Mouse (Mus musculus) hindbrain, embryonic 11.5 days (tissue): Measurements from ENCODE around the gene Nosip. TPM values are rescaled to one million over a fixed set of nuclear protein-coding genes. Genes with fewer than 3 reads are reported as not detected.

Source experiments
- ATAC-seq: fragments of 200-750 bp; cut with Nextera tagmentation; 2 replicates; pipeline ENCODE4 v1.8.0; 2017; ENCODE audit warnings: mild to moderate bottlenecking, moderate TSS enrichment, moderate library complexity; ENCODE audit not compliant: low FRiP score
- DNase-seq: peaks from one replicate; pipeline ENCODE4 v3.0.0-alpha.2; 2015; ENCODE audit warnings: low spot score
- H3K27ac ChIP-seq: fragments of 300-500 bp; sonication (generic); 2 replicates; pipeline ENCODE4 v1.5.1; 2014; ENCODE audit warnings: mild to moderate bottlenecking, low read depth, low read length
- H3K27me3 ChIP-seq: fragments of 300-500 bp; sonication (generic); 2 replicates; pipeline ENCODE4 v1.6.1; 2014; ENCODE audit warnings: mild to moderate bottlenecking, low read length, moderate library complexity, mixed read lengths; ENCODE audit not compliant: control insufficient read depth, insufficient read depth
- H3K36me3 ChIP-seq: fragments of 300-500 bp; sonication (generic); 2 replicates; pipeline ENCODE4 v1.6.1; 2014; ENCODE audit warnings: mild to moderate bottlenecking, low read length, moderate library complexity, mixed read lengths; ENCODE audit not compliant: control insufficient read depth, insufficient read depth
- H3K4me1 ChIP-seq: fragments of 300-500 bp; sonication (generic); replicated peaks from 2 replicates; pipeline ENCODE4 v1.6.1; 2014; ENCODE audit warnings: low read length, mixed read lengths; ENCODE audit not compliant: control insufficient read depth, insufficient read depth
- H3K4me2 ChIP-seq: fragments of 300-500 bp; sonication (generic); replicated peaks from 2 replicates; pipeline ENCODE4 v1.6.1; 2014; ENCODE audit warnings: mild to moderate bottlenecking, low read depth, low read length
- H3K4me3 ChIP-seq: fragments of 300-500 bp; sonication (generic); 2 replicates; pipeline ENCODE4 v1.5.1; 2014; ENCODE audit warnings: low read depth, low read length
- H3K9ac ChIP-seq: fragments of 300-500 bp; sonication (generic); 2 replicates; pipeline ENCODE4 v1.6.1; 2014; ENCODE audit warnings: low read depth, low read length
- H3K9me3 ChIP-seq: fragments of 300-500 bp; sonication (generic); 2 replicates; pipeline ENCODE4 v1.6.1; 2016; ENCODE audit warnings: low read length; ENCODE audit not compliant: control insufficient read depth
- WGBS: fragments of 180-500 bp; shearing (Covaris S2); extraction: QIAGEN DNeasy Blood & Tissue Kit; methylation state at CpG from one replicate; pipeline ENCODE4 v1.1.7; 2014; 5-methylcytosine and 5-hydroxymethylcytosine counted together
- polyA plus RNA-seq: library from polyadenylated mRNA; unstranded; fragments of >200 nt; fragmentation: Nextera tagmentation; extraction: Ambion mirVana; gene quantifications from 2 replicates; pipeline ENCODE4 v1.2.1, GENCODE M21; 2014

The Nosip gene
- polyA plus RNA-seq, 1 experiment from 2014 or later: 58.2 TPM

DNA sequence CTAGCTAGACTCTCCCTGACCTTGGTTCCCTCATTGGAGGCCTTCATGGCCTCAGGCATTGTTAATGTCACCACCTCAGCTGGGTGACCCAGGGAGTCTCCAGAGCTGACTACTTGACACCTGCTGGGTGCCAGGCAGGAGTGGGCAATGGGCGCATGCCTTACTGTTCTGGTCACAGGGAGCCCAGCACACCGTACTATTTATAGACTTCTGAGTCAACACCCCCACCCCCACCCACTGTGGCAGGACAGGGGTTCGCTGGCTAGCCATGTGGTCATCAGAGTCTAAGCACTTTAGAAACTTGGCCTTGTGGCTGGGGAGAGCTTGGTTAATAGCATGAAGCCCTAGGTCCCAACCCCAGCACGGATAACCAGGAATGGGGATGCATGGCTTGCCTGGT is 13.2 kb downstream of the Nosip start:
- no peak for DNase-seq
- 84% methylated on average over 4 of the region's 4 CpGs for WGBS
- H3K9ac ChIP-seq: no peak overlapping the region
- no peak overlapping the region for H3K4me3 ChIP-seq
- ATAC-seq: no peak
- H3K9me3 ChIP-seq: no peaks in the 10 kb centered on the region
- H3K4me2 ChIP-seq: no peak overlapping the region
- no peaks in the 10 kb centered on the region; the same call in 1 of the 2 replicates for H3K4me1 ChIP-seq
- H3K27ac ChIP-seq: no peak overlapping the region
- no peaks in the 10 kb centered on the region for H3K27me3 ChIP-seq
- 0 out of 2 replicates have a peak, but pooled peaks cover 2% of the 10 kb centered on the region for H3K36me3 ChIP-seq

DNA sequence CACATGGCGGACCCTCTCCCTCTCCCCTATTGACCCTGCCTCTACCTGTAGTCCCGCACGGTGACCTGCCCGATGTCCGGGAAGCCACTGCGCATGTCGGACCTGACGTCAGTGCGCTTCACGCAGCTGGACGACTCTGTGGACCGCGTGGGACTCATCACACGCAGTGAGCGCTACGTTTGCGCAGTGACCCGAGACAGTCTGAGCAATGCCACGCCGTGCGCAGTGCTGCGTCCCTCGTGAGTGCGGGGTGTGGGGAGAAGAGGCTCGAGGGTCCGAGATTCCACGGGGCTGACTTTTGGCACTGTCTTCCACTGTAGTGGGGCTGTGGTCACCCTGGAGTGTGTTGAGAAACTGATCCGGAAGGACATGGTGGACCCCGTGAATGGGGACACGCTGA is 14.3 kb downstream of the Nosip start:
- H3K36me3 ChIP-seq: 0 out of 2 replicates have a peak, but pooled peaks cover 2% of the 10 kb centered on the region
- no peak overlapping the region for H3K27ac ChIP-seq
- no peak overlapping the region for H3K9ac ChIP-seq
- no peaks in the 10 kb centered on the region; the same call in 1 of the 2 replicates for H3K4me1 ChIP-seq
- DNase-seq: no peak
- H3K9me3 ChIP-seq: no peaks in the 10 kb centered on the region
- H3K4me3 ChIP-seq: no peak overlapping the region
- 88% methylated on average over 30 of the region's 30 CpGs for WGBS
- H3K27me3 ChIP-seq: no peaks in the 10 kb centered on the region
- no peak for ATAC-seq
- H3K4me2 ChIP-seq: no peak overlapping the region

DNA sequence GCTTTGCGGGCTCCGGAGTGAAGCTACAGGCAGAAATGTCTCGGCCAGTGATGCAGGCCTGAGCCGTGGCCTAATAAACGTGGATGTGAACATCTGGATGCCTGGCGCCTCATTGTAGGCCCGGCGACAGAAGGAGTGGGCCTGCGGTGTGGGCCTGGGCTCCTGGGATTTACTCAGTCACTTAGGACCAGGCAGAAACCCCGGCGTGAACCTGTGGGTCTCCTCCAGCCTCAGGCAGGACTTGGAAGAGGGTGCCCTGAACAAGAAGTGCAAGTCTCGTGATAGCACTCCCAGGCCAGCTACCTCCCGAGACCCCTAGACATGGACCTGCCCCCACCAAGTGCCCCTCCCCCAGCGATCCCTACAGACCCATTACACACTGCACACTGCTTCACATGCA is 15.1 kb downstream of the Nosip start:
- no peak overlapping the region for H3K27ac ChIP-seq
- 92% methylated on average over 14 of the region's 14 CpGs for WGBS
- 0 out of 2 replicates have a peak, but pooled peaks cover 2% of the 10 kb centered on the region for H3K36me3 ChIP-seq
- no peak for DNase-seq
- no peak for ATAC-seq
- no peaks in the 10 kb centered on the region; the same call in 1 of the 2 replicates for H3K4me1 ChIP-seq
- H3K4me2 ChIP-seq: no peak overlapping the region
- no peaks in the 10 kb centered on the region for H3K27me3 ChIP-seq
- no peak overlapping the region for H3K4me3 ChIP-seq
- H3K9me3 ChIP-seq: no peaks in the 10 kb centered on the region
- H3K9ac ChIP-seq: no peak overlapping the region

DNA sequence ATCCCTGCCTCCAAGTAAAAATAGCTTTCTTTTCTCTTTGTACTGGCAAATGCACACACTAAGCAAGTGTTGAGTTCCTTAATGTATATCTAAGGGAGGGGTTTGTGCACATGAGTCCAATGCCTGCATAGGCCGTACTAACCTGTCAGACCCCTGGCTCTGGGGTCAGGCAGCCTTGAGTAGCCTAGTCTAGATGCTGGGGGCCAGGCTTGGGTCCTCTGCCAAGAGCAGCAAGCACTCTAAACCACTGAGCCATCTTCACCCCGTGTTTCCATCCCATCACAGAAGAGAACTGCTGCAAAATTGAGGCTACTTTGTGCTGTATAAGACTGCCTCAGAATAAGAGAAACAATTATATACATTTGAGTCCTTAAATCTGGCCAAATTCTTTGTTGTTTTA is 15.6 kb downstream of the Nosip start:
- Histone ChIP-seq H3K4me3 (no peak overlapping the region), H3K27ac (no peak overlapping the region), H3K27me3 (no peaks in the 10 kb centered on the region), H3K9ac (no peak overlapping the region), H3K4me2 (no peak overlapping the region), H3K4me1 (no peaks in the 10 kb centered on the region; the same call in 1 of the 2 replicates), H3K9me3 (no peaks in the 10 kb centered on the region), H3K36me3 (0 out of 2 replicates have a peak, but pooled peaks cover 2% of the 10 kb centered on the region)
- no peak for ATAC-seq
- no peak for DNase-seq
- WGBS: 94% methylated on average over 2 of the region's 2 CpGs

DNA sequence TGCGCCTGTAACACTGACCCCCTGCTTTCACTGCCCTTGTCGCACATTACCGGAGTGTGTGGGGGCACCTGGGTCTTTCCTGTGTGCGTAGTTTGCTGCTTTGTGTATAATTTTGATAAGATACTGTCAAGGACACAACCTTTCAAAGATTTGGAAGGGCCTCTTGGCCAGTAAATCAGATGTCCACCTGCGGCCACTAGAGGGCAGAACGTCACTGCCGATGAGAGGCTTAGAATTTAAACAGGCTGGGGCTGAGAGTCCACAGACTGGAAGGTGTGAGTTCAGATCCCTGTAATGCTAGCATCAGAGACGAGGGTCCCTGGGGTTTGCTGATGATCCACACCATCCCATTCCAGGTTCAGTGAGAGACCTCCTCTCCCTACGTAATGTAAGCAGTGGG is 16.3 kb downstream of the Nosip start:
- no peak overlapping the region for H3K4me2 ChIP-seq
- 36% methylated on average over 9 of the region's 9 CpGs for WGBS
- no peaks in the 10 kb centered on the region for H3K27me3 ChIP-seq
- H3K36me3 ChIP-seq: 0 out of 2 replicates have a peak, but pooled peaks cover 2% of the 10 kb centered on the region
- H3K27ac ChIP-seq: no peak overlapping the region
- DNase-seq: peak; percentile 82
- no peak overlapping the region for H3K4me3 ChIP-seq
- no peaks in the 10 kb centered on the region for H3K9me3 ChIP-seq
- H3K9ac ChIP-seq: no peak overlapping the region
- H3K4me1 ChIP-seq: no peaks in the 10 kb centered on the region; the same call in 1 of the 2 replicates
- ATAC-seq: no peak; the same call in 1 of the 2 replicates

DNA sequence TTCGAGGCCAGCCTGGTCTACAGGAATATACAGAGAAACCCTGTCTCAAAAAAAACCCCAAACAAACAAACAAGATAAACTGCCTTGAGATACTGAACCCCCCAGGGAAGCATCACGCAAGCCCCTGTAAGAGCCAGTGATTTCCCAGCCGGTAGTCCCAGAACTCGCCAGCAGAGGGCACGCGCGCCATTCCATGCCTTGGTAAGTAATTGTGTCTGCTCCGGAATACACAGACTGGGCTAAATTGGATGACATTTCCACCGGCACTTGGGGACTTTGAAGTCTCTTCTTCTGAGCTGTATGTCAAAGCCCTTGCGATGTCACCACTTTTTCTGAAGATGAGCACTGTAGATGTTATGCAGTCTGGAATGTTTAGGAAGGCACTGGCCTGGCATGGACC is 17.6 kb downstream of the Nosip start:
- DNase-seq (peak; percentile 96), ATAC-seq (peak; percentile 44; the same call in 1 of the 2 replicates)
- WGBS: 2% methylated on average over 10 of the region's 10 CpGs
- Histone ChIP-seq H3K9ac (no peak overlapping the region), H3K4me3 (no peak overlapping the region), H3K27me3 (no peaks in the 10 kb centered on the region), H3K4me2 (no peak overlapping the region), H3K4me1 (no peaks in the 10 kb centered on the region; the same call in 1 of the 2 replicates), H3K27ac (no peak overlapping the region), H3K36me3 (0 out of 2 replicates have a peak, but pooled peaks cover 1% of the 10 kb centered on the region), H3K9me3 (no peaks in the 10 kb centered on the region)

DNA sequence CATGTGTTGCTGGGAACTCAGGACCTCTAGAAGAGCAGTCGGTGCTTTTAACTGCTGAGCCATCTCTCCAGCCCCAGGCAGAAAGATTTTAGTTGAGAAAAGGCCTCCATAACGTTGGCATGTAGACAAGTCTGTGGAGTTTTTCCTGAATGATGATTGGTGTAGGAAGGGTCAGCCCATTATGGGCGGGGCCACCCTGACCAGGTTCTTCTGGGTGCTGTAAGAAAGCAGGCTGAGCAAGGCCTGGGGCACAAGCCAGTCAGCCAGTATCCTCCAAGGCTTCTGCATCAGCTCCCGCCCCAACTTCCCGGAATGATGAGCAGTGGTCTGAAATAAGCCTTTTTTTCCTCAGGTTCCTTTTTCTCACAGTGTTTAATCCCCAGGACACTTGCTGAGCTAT is 18.8 kb downstream of the Nosip start:
- no peaks in the 10 kb centered on the region for H3K36me3 ChIP-seq
- H3K4me3 ChIP-seq: no peak overlapping the region
- DNase-seq (no peak), ATAC-seq (no peak)
- H3K4me2 ChIP-seq: no peak overlapping the region
- no peak overlapping the region for H3K9ac ChIP-seq
- no peaks in the 10 kb centered on the region for H3K9me3 ChIP-seq
- no peaks in the 10 kb centered on the region; the same call in 1 of the 2 replicates for H3K4me1 ChIP-seq
- H3K27me3 ChIP-seq: no peaks in the 10 kb centered on the region
- 53% methylated on average over 5 of the region's 5 CpGs for WGBS
- H3K27ac ChIP-seq: no peak overlapping the region

DNA sequence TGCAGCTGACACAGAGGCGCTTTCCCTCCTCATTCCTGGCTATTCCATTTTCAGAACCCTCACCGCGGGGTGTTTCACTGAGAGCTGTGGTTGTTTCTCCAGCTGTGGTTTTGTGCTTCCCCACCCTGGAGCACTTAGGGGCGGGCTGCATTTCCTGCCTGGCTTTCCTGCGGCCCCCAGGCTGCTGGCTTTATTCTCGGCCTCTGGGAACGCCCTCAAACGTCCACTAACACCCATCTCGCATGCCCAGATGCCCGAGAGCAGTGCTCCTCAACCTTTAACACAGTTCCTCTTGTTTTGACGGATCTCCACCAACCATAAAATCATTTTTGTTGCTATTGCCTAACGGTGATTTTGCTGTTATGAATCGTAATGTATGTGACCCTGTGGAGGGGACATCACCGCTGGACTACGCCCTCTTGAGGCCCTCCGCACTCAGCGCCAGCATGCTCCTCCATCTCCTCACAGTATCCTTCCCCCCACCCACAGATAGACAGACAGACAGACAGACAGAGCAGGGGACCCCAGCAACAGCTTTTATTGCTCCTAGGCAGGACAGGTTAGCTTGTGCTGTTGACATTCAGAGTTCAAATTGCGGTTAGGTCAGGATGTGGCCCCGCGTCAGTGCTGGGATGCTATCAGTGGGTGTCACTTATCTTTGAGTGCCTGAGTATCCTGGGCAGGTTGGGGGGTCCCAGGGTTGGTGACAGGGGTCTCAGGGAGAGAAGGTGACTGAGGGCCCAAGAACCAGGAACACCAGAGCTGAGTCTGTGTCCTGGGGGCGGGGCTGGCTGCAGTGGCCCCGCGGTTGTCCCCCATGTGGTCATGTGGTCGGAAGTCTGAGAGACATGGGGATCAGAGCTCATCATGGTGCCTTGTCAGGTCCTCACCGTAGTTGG is 20.4 kb downstream of the Nosip start:
- Histone ChIP-seq H3K27ac (no peak overlapping the region), H3K4me1 (no peaks in the 10 kb centered on the region; the same call in 1 of the 2 replicates), H3K4me2 (no peak overlapping the region), H3K36me3 (peaks cover 7% of the 10 kb centered on the region; the same call in 1 of the 2 replicates), H3K27me3 (no peaks in the 10 kb centered on the region), H3K9ac (no peak overlapping the region), H3K9me3 (no peaks in the 10 kb centered on the region), H3K4me3 (no peak overlapping the region)
- no peak for ATAC-seq
- 69% methylated on average over 25 of the region's 25 CpGs for WGBS
- no peak for DNase-seq
